Mouse (Mus musculus): ENCODE measurements around the gene Miga1. TPM values are rescaled to one million over a fixed set of nuclear protein-coding genes. Genes with fewer than 3 reads are reported as not detected.

The Miga1 gene
- total and polyA plus RNA-seq, 3 experiments = 25.3 to 44.7 (median 32.5) TPM

GRCm38 (mm10) chr3:152225906-152226305 lies 114.3 kb downstream of the Miga1 start:
- H3K4me3 ChIP-seq (replicated peaks in 1 of 3; ENCODE audit: low read depth in 2 of 3, low read length in 2 of 3, poor library complexity in 1 of 3) = no peak overlapping the region
- in situ Hi-C loops (cut with MboI; ENCODE audit: low pct_ligation_motif_present, low pct_unique_long_range_greater_than_20kb, low sequenced_read_pairs) (no loop called here), dilution Hi-C loops (cut with MboI; ENCODE audit: extremely low pct_ligation_motif_present, extremely low pct_unique_long_range_greater_than_20kb, low sequenced_read_pairs) (no loop called here)
- no peak overlapping the region for H3K9ac ChIP-seq (ENCODE audit: insufficient read depth, low read depth)
- H3K27me3 ChIP-seq (replicated peaks) = no peaks in the 10 kb centered on the region
- H3K9me3 ChIP-seq (replicated peaks; ENCODE audit: low read length) = no peaks in the 10 kb centered on the region
- H3K27ac ChIP-seq (ENCODE audit: insufficient read depth, low read depth) = no peak overlapping the region
- no peak for DNase-seq (ENCODE audit: extremely low read depth)
- peaks cover 68 to 94% of the 10 kb centered on the region in 2 experiments for H3K36me3 ChIP-seq (replicated peaks in 1 of 2; ENCODE audit: control insufficient read depth in 1 of 2, insufficient read depth in 1 of 2, low read length in 1 of 2)
- TF ChIP-seq EP300 (IDR thresholded peaks at IDR 0.05; ENCODE audit: low read length) (no peak), JUN (IDR thresholded peaks at IDR 0.05; ENCODE audit: insufficient read depth, low read depth, low read length) (no peak), CTCF (conservative IDR thresholded peaks at IDR 0.05 in 1 of 2, IDR thresholded peaks at IDR 0.05 in 1 of 2; ENCODE audit: low read depth in 2 of 2, low read length in 2 of 2) (no peak), MYC (IDR thresholded peaks at IDR 0.05; ENCODE audit: low read depth, low read length) (no peak), MEF2A (IDR thresholded peaks at IDR 0.05; ENCODE audit: borderline replicate concordance, low read depth, low read length) (no peak), E2F4 (IDR thresholded peaks at IDR 0.05; ENCODE audit: insufficient replicate concordance, low read depth, low read length) (no peak), MAZ (IDR thresholded peaks at IDR 0.05; ENCODE audit: low read depth, low read length) (no peak), POLR2A (IDR thresholded peaks at IDR 0.05; ENCODE audit: low read depth, low read length) (no peak), ELF1 (IDR thresholded peaks at IDR 0.05; ENCODE audit: low read depth, low read length) (no peak)
- peaks cover 41% of the 10 kb centered on the region for H3K79me2 ChIP-seq (replicated peaks; ENCODE audit: control insufficient read depth, extremely low read depth, insufficient read depth, poor library complexity, severe bottlenecking)
- no peak overlapping the region for H3K4me2 ChIP-seq (ENCODE audit: insufficient read depth, low read depth, poor library complexity, severe bottlenecking)
- peaks cover 0 to 2% of the 10 kb centered on the region in 2 experiments; a peak in 2 of 4 replicates for H3K4me1 ChIP-seq (ENCODE audit: control insufficient read depth in 1 of 2, insufficient read depth in 2 of 2)

DNA sequence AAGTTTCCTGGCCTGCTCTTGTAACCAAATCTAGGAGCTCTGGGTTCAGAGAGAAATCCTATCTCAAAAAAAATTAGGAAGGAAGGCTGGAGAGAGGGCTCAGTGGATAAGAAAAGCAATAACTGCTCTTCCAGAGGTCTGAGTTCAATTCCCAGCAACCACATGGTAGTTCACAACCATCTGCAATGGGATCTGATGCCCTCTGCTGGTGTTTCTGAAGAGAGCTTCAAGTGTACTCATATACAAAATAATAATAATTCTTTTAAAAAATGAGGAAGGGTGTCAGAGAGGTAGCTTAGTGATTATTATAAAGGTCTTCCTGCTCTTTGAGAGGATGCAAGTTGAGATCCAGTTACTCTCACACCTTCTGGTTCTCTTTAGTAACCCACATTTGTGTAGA lies 115.3 kb downstream of the Miga1 start:
- in situ Hi-C loops (cut with MboI; ENCODE audit: low pct_ligation_motif_present, low pct_unique_long_range_greater_than_20kb, low sequenced_read_pairs) (no loop called here), dilution Hi-C loops (cut with MboI; ENCODE audit: extremely low pct_ligation_motif_present, extremely low pct_unique_long_range_greater_than_20kb, low sequenced_read_pairs) (no loop called here)
- no peak overlapping the region for H3K4me3 ChIP-seq (replicated peaks in 1 of 3; ENCODE audit: low read depth in 2 of 3, low read length in 2 of 3, poor library complexity in 1 of 3)
- H3K27ac ChIP-seq (ENCODE audit: insufficient read depth, low read depth) = no peak overlapping the region
- peaks cover 37% of the 10 kb centered on the region for H3K79me2 ChIP-seq (replicated peaks; ENCODE audit: control insufficient read depth, extremely low read depth, insufficient read depth, poor library complexity, severe bottlenecking)
- no peaks in the 10 kb centered on the region for H3K4me1 ChIP-seq (ENCODE audit: control insufficient read depth in 1 of 2, insufficient read depth in 2 of 2)
- no peak for DNase-seq (ENCODE audit: extremely low read depth)
- H3K4me2 ChIP-seq (ENCODE audit: insufficient read depth, low read depth, poor library complexity, severe bottlenecking) = no peak overlapping the region
- no peaks in the 10 kb centered on the region for H3K27me3 ChIP-seq (replicated peaks)
- no peaks in the 10 kb centered on the region for H3K9me3 ChIP-seq (replicated peaks; ENCODE audit: low read length)
- no peak overlapping the region for H3K9ac ChIP-seq (ENCODE audit: insufficient read depth, low read depth)
- TF ChIP-seq UBTF (IDR thresholded peaks at IDR 0.05; ENCODE audit: low read depth, low read length) (no peak), MYC (IDR thresholded peaks at IDR 0.05; ENCODE audit: low read depth, low read length) (0 out of 2 replicates have a peak, but pooled peaks have one; percentile 58), TCF12 (IDR thresholded peaks at IDR 0.05; ENCODE audit: low read depth, low read length) (no peak), E2F4 (IDR thresholded peaks at IDR 0.05; ENCODE audit: insufficient replicate concordance, low read depth, low read length) (no peak), JUND (conservative IDR thresholded peaks at IDR 0.05; ENCODE audit: low read depth, low read length) (no peak), BHLHE40 (IDR thresholded peaks at IDR 0.05; ENCODE audit: low read depth, low read length) (no peak), GABPA (IDR thresholded peaks at IDR 0.05; ENCODE audit: insufficient replicate concordance, low read depth, low read length) (no peak), CTCF (conservative IDR thresholded peaks at IDR 0.05 in 1 of 2, IDR thresholded peaks at IDR 0.05 in 1 of 2; ENCODE audit: low read depth in 2 of 2, low read length in 2 of 2) (peak; percentile 22 to 50; a peak in 2 of 4 replicates), ZKSCAN1 (IDR thresholded peaks at IDR 0.05; ENCODE audit: borderline replicate concordance, low read depth, low read length) (no peak), POLR2A (IDR thresholded peaks at IDR 0.05; ENCODE audit: low read depth, low read length) (peak; percentile 39; the same call in 1 of the 2 replicates), KAT2A (IDR thresholded peaks at IDR 0.05; ENCODE audit: insufficient replicate concordance, low read length) (no peak), JUN (IDR thresholded peaks at IDR 0.05; ENCODE audit: insufficient read depth, low read depth, low read length) (no peak), CHD2 (IDR thresholded peaks at IDR 0.05; ENCODE audit: low read length) (no peak), MXI1 (IDR thresholded peaks at IDR 0.05; ENCODE audit: low read depth, low read length) (no peak), MAZ (IDR thresholded peaks at IDR 0.05; ENCODE audit: low read depth, low read length) (no peak), ZC3H11A (IDR thresholded peaks at IDR 0.05; ENCODE audit: low read depth, low read length) (no peak), USF1 (IDR thresholded peaks at IDR 0.05; ENCODE audit: low read depth, low read length) (no peak), RCOR1 (conservative IDR thresholded peaks at IDR 0.05; ENCODE audit: low read depth, low read length) (no peak), IRF4 (IDR thresholded peaks at IDR 0.05; ENCODE audit: low read depth, low read length) (no peak), SMC3 (IDR thresholded peaks at IDR 0.05; ENCODE audit: low read depth, low read length) (peak; percentile 26), MEF2A (IDR thresholded peaks at IDR 0.05; ENCODE audit: borderline replicate concordance, low read depth, low read length) (no peak), ZMIZ1 (IDR thresholded peaks at IDR 0.05; ENCODE audit: low read depth, low read length) (0 out of 2 replicates have a peak, but pooled peaks have one; percentile 41), CHD1 (IDR thresholded peaks at IDR 0.05; ENCODE audit: low read depth, low read length) (no peak), NRF1 (IDR thresholded peaks at IDR 0.05; ENCODE audit: low read depth, low read length) (no peak), NELFE (IDR thresholded peaks at IDR 0.05; ENCODE audit: low read depth, low read length) (no peak), RAD21 (IDR thresholded peaks at IDR 0.05; ENCODE audit: low read depth, low read length) (no peak)
- peaks cover 71 to 97% of the 10 kb centered on the region in 2 experiments for H3K36me3 ChIP-seq (replicated peaks in 1 of 2; ENCODE audit: control insufficient read depth in 1 of 2, insufficient read depth in 1 of 2, low read length in 1 of 2)
